Mouse (Mus musculus) liver, embryonic 14.5 days (tissue): ENCODE data around the gene Socs1.
"Not testable (repeated sequence)": the region's sequence is repeated elsewhere in the genome, so short reads cannot be mapped to it uniquely, and the experiment has no call there.

Experiments used
- CTCF ChIP-seq: IDR thresholded peaks from 2 replicates; pipeline ENCODE4 v1.5.1; 2016; ENCODE audit warnings: antibody characterized with exemption, low read depth, control low read depth
- EP300 ChIP-seq: IDR thresholded peaks from 2 replicates; pipeline ENCODE4 v1.6.1; 2016; ENCODE audit warnings: antibody characterized with exemption, low read depth

DNA sequence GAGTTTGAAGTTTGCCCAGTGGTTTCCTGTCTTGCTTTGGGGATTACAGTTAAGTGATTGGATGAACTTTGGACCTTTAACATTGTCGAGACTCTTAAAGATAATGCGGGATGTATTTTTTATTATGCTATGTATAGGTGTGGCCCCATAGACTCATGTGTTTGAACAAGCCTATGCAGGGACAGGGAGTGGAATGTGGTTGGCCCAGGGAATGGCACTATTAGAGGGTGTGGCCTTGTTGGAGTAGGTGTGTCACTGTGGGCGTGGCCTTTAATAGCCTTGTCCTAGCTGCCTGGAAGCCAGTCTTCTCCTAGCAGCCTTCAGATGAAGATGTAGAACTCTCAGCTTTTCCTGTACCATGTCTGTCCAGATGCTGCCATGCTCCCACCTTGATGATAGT, 17.1 kb upstream of the Socs1 start:
- TF ChIP-seq CTCF, EP300: not testable (repeated sequence)
